Mouse (Mus musculus) embryonic facial prominence, embryonic 12.5 days (tissue): ENCODE measurements around the gene Capn7. TPM values are rescaled to one million over a fixed set of nuclear protein-coding genes. Genes with fewer than 3 reads are reported as not detected.

Source experiments
- ATAC-seq: fragments of 200-750 bp; cut with Nextera tagmentation; 2 replicates; pipeline ENCODE4 v1.8.0; 2017; ENCODE audit not compliant: insufficient number of reproducible peaks, insufficient read depth, low FRiP score, low TSS enrichment
- H3K27ac ChIP-seq: fragments of 300-500 bp; sonication (generic); 2 replicates; pipeline ENCODE4 v1.5.1; 2016; ENCODE audit warnings: mild to moderate bottlenecking
- H3K27me3 ChIP-seq: fragments of 300-500 bp; sonication (generic); 2 replicates; pipeline ENCODE4 v1.6.1; 2016; ENCODE audit warnings: mild to moderate bottlenecking, moderate library complexity
- H3K36me3 ChIP-seq: fragments of 300-500 bp; sonication (generic); 2 replicates; pipeline ENCODE4 v1.6.1; 2016; ENCODE audit warnings: mild to moderate bottlenecking
- H3K4me1 ChIP-seq: fragments of 300-500 bp; sonication (generic); 2 replicates; pipeline ENCODE4 v1.6.1; 2016
- H3K4me2 ChIP-seq: fragments of 300-500 bp; sonication (generic); replicated peaks from 2 replicates; pipeline ENCODE4 v1.6.1; 2016; ENCODE audit warnings: mild to moderate bottlenecking, moderate library complexity
- H3K4me3 ChIP-seq: fragments of 300-500 bp; sonication (generic); 2 replicates; pipeline ENCODE4 v1.5.1; 2016; ENCODE audit warnings: mild to moderate bottlenecking
- H3K9ac ChIP-seq: fragments of 300-500 bp; sonication (generic); 2 replicates; pipeline ENCODE4 v1.6.1; 2016; ENCODE audit warnings: mild to moderate bottlenecking, moderate library complexity
- H3K9me3 ChIP-seq: fragments of 300-500 bp; sonication (generic); 2 replicates; pipeline ENCODE4 v1.6.1; 2016; ENCODE audit warnings: mild to moderate bottlenecking, moderate library complexity
- WGBS: fragments of 180-500 bp; shearing (Covaris S2); methylation state at CpG from one replicate; pipeline ENCODE4 v1.1.7; 2016; 5-methylcytosine and 5-hydroxymethylcytosine counted together
- polyA plus RNA-seq: library from polyadenylated mRNA; unstranded; fragments of >200 nt; fragmentation: Nextera tagmentation; extraction: Ambion mirVana; gene quantifications from 2 replicates; pipeline ENCODE4 v1.2.1, GENCODE M21; 2016

Gene Capn7
- polyA plus RNA-seq: 40.7 and 43.6 TPM in 2 replicates

- H3K9me3 ChIP-seq: no peaks in the 10 kb centered on the region
- no peaks in the 10 kb centered on the region for H3K27me3 ChIP-seq
- H3K4me2 ChIP-seq: peak within 1 kb of the TSS; percentile 66
- H3K9ac ChIP-seq: peak within 1 kb of the TSS; percentile 86
- H3K4me3 ChIP-seq: peak within 1 kb of the TSS; percentile 78
- peak; percentile 94 for ATAC-seq
- peaks cover 16% of the 10 kb centered on the region for H3K4me1 ChIP-seq
- 0 out of 2 replicates have a peak, but pooled peaks cover 6% of the 10 kb centered on the region for H3K36me3 ChIP-seq
- peak within 1 kb of the TSS; percentile 93 for H3K27ac ChIP-seq
- WGBS: under 1% methylated on average over 78 of the region's 78 CpGs
These were observed at the start of gene Capn7 for GRCm38 (mm10) chr14:31336369-31337155. Capn7 (plus strand) TSS chr14:31336638.

- 42% methylated on average over 3 of the region's 3 CpGs for WGBS
- ATAC-seq: no peak
- Histone ChIP-seq H3K27me3 (no peaks in the 10 kb centered on the region), H3K4me3 (no peak overlapping the region), H3K4me2 (no peak overlapping the region), H3K9me3 (no peaks in the 10 kb centered on the region), H3K27ac (no peak overlapping the region), H3K4me1 (0 out of 2 replicates have a peak, but pooled peaks cover 2% of the 10 kb centered on the region), H3K9ac (no peak overlapping the region), H3K36me3 (no peaks in the 10 kb centered on the region)
These were observed 23.2 kb upstream of the Capn7 start for GRCm38 (mm10) chr14:31313192-31313591.

GRCm38 (mm10) chr14:31316613-31317012 lies 19.8 kb upstream of the Capn7 start:
- no peaks in the 10 kb centered on the region for H3K9me3 ChIP-seq
- WGBS: 87% methylated on average over 12 of the region's 12 CpGs
- no peaks in the 10 kb centered on the region for H3K27me3 ChIP-seq
- no peak overlapping the region for H3K9ac ChIP-seq
- H3K36me3 ChIP-seq: no peaks in the 10 kb centered on the region
- H3K4me3 ChIP-seq: no peak overlapping the region
- no peak overlapping the region for H3K27ac ChIP-seq
- no peak for ATAC-seq
- H3K4me1 ChIP-seq: 0 out of 2 replicates have a peak, but pooled peaks cover 2% of the 10 kb centered on the region
- H3K4me2 ChIP-seq: no peak overlapping the region

DNA sequence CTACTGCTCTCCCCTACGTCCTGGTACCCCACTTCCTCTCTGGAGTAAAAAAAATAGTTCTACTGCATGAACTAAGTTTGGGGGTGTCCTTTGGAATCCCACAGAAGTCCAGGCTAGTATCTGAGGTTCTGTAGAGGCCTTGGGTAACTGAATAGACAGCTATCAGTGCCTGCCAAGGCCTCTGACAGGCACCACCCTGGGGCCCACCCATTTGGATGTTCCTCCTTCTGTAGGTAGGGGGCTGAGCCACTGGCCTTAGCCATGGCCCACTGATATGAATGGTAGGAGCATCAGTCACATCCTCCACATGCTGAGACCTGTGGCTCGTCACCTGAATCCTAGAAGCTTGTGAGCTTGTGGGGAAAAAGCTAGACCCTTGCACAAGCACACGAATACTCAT lies 18.7 kb upstream of the Capn7 start:
- Histone ChIP-seq H3K9ac (no peak overlapping the region), H3K4me3 (no peak overlapping the region), H3K36me3 (no peaks in the 10 kb centered on the region), H3K27ac (no peak overlapping the region), H3K9me3 (no peaks in the 10 kb centered on the region), H3K4me1 (0 out of 2 replicates have a peak, but pooled peaks cover under 1% of the 10 kb centered on the region), H3K27me3 (no peaks in the 10 kb centered on the region), H3K4me2 (no peak overlapping the region)
- ATAC-seq: no peak
- whole genome bisulfite sequencing: 83% methylated on average over 3 of the region's 3 CpGs

DNA sequence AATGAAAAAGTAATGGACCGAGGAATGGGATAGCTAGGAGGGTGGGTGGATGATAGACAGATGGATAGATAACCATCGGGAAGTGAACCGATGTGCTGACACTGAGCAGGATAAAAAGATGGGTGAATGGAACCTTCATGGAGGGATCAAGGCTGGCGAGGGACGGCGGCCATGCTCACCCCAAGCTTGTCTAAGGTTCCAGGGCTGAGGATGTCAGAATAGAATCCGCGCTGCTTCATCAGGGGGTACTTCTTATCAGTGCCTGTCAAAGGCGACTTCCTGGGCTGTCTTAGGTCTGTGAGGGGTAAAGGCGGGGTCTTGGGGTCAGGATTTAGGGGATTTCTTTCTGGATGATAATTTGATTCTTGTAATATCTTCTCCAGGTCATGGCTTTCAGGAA lies 16.9 kb upstream of the Capn7 start:
- Histone ChIP-seq H3K9me3 (no peaks in the 10 kb centered on the region), H3K27ac (no peak overlapping the region), H3K4me3 (no peak overlapping the region), H3K36me3 (no peaks in the 10 kb centered on the region), H3K4me1 (no peaks in the 10 kb centered on the region), H3K9ac (no peak overlapping the region), H3K27me3 (no peaks in the 10 kb centered on the region), H3K4me2 (no peak overlapping the region)
- ATAC-seq: no peak
- WGBS: 87% methylated on average over 10 of the region's 10 CpGs

GRCm38 (mm10) chr14:31321181-31321580 lies 15.3 kb upstream of the Capn7 start:
- no peak overlapping the region for H3K9ac ChIP-seq
- H3K27ac ChIP-seq: no peak overlapping the region
- no peaks in the 10 kb centered on the region for H3K9me3 ChIP-seq
- no peaks in the 10 kb centered on the region for H3K4me1 ChIP-seq
- no peak for ATAC-seq
- no peaks in the 10 kb centered on the region for H3K36me3 ChIP-seq
- H3K27me3 ChIP-seq: no peaks in the 10 kb centered on the region
- WGBS: 82% methylated on average over 11 of the region's 11 CpGs
- no peak overlapping the region for H3K4me3 ChIP-seq
- H3K4me2 ChIP-seq: no peak overlapping the region

- no peaks in the 10 kb centered on the region for H3K36me3 ChIP-seq
- no peak overlapping the region for H3K9ac ChIP-seq
- no peak overlapping the region for H3K27ac ChIP-seq
- H3K9me3 ChIP-seq: no peaks in the 10 kb centered on the region
- H3K4me1 ChIP-seq: no peaks in the 10 kb centered on the region
- no peak for ATAC-seq
- WGBS: 85% methylated on average over 3 of the region's 3 CpGs
- no peak overlapping the region for H3K4me3 ChIP-seq
- H3K27me3 ChIP-seq: no peaks in the 10 kb centered on the region
- H3K4me2 ChIP-seq: no peak overlapping the region
These were observed 14.2 kb upstream of the Capn7 start for GRCm38 (mm10) chr14:31322191-31322590.

DNA sequence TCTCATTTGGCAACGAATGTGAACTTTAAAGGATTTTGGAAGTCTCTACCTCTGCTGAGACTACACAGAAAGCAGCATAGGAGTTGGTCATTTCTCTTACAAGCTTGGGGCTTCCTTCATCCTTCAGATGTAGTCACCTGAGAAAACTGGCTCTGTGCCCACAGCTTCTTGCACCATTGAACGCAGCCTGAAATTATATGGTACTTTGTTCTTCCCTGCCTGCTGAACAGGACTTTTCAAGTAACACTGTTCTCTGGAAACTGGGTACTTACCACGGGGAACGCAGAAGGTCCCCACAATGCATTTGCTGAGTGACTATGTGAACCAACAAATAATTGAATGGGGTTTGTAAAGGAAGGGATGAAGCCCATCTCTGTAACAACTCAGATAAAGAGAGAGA lies 13.2 kb upstream of the Capn7 start:
- Histone ChIP-seq H3K27ac (no peak overlapping the region), H3K36me3 (no peaks in the 10 kb centered on the region)

GRCm38 (mm10) chr14:31323849-31324792 lies 12.3 kb upstream of the Capn7 start, which contains the start of gene Dnah1:
Dnah1 (minus strand) TSS chr14:31323896.
- Histone ChIP-seq H3K4me1 (no peaks in the 10 kb centered on the region), H3K9ac (peak within 1 kb of the TSS; percentile 40), H3K4me3 (peak within 1 kb of the TSS; percentile 35), H3K4me2 (peak within 1 kb of the TSS; percentile 57), H3K36me3 (no peaks in the 10 kb centered on the region), H3K9me3 (no peaks in the 10 kb centered on the region), H3K27ac (no peak within 1 kb of the TSS), H3K27me3 (no peaks in the 10 kb centered on the region)
- WGBS: 31% methylated on average over 28 of the region's 28 CpGs
- no peak for ATAC-seq

More for the DNA sequence above, 13.2 kb upstream of the Capn7 start:
- WGBS: 81% methylated on average over 4 of the region's 4 CpGs
- Histone ChIP-seq H3K4me3 (peak overlapping the region; percentile 35; the same call in 1 of the 2 replicates), H3K4me1 (no peaks in the 10 kb centered on the region), H3K4me2 (peak overlapping the region; percentile 57), H3K27me3 (no peaks in the 10 kb centered on the region), H3K9me3 (no peaks in the 10 kb centered on the region), H3K9ac (no peak overlapping the region)
- ATAC-seq: no peak

DNA sequence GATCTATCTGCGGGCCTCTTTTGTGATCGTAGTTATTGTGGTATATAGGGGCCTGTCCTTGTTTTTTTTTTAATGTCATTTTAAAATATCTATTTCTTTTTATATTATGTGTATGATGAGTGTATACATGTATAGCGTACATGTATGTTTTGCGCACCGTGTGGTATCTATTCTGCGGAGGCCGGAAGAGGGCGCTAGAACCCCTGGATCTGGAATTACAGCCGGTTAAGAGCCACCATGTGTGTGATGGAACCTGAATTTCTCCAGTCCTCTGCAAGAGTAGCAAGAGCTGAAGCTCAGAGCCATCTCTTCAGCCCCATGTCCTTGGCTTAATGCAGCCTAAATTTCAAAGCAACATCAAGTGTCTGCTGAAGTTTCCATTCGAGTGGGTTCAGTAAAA lies 11.6 kb upstream of the Capn7 start:
- H3K9me3 ChIP-seq: no peaks in the 10 kb centered on the region
- H3K27ac ChIP-seq: no peak overlapping the region
- no peak overlapping the region for H3K9ac ChIP-seq
- no peaks in the 10 kb centered on the region for H3K36me3 ChIP-seq
- no peak overlapping the region for H3K4me3 ChIP-seq
- H3K27me3 ChIP-seq: no peaks in the 10 kb centered on the region
- H3K4me2 ChIP-seq: no peak overlapping the region
- no peaks in the 10 kb centered on the region for H3K4me1 ChIP-seq
- 71% methylated on average over 10 of the region's 10 CpGs for WGBS
- ATAC-seq: no peak

GRCm38 (mm10) chr14:31325551-31325950 lies 10.9 kb upstream of the Capn7 start:
- ATAC-seq: no peak
- H3K27ac ChIP-seq: no peak overlapping the region
- no peaks in the 10 kb centered on the region for H3K4me1 ChIP-seq
- H3K36me3 ChIP-seq: no peaks in the 10 kb centered on the region
- H3K4me3 ChIP-seq: no peak overlapping the region
- no peaks in the 10 kb centered on the region for H3K9me3 ChIP-seq
- no peak overlapping the region for H3K9ac ChIP-seq
- H3K4me2 ChIP-seq: no peak overlapping the region
- no peaks in the 10 kb centered on the region for H3K27me3 ChIP-seq
- WGBS: 37% methylated on average over 5 of the region's 5 CpGs
